Mouse (Mus musculus): ENCODE data around the gene Med21.

GRCm38 (mm10) chr6:146668606-146669005, 26.3 kb downstream of the Med21 start:
- TF ChIP-seq CTCF (IDR thresholded peaks at IDR 0.05; ENCODE audit: insufficient read depth, low read depth, low read length) (no peak), POLR2A (IDR thresholded peaks at IDR 0.05; ENCODE audit: insufficient read depth, low read depth, low read length) (no peak)
